Mouse (Mus musculus) NIH3T3 (cell line): Measurements from ENCODE around the gene Slc25a34.

Experiments used
- DNase-seq: peaks from one replicate; pipeline ENCODE4 v3.0.0-alpha.2; 2012; ENCODE audit warnings: low read depth

Slc25a34 gene

DNA sequence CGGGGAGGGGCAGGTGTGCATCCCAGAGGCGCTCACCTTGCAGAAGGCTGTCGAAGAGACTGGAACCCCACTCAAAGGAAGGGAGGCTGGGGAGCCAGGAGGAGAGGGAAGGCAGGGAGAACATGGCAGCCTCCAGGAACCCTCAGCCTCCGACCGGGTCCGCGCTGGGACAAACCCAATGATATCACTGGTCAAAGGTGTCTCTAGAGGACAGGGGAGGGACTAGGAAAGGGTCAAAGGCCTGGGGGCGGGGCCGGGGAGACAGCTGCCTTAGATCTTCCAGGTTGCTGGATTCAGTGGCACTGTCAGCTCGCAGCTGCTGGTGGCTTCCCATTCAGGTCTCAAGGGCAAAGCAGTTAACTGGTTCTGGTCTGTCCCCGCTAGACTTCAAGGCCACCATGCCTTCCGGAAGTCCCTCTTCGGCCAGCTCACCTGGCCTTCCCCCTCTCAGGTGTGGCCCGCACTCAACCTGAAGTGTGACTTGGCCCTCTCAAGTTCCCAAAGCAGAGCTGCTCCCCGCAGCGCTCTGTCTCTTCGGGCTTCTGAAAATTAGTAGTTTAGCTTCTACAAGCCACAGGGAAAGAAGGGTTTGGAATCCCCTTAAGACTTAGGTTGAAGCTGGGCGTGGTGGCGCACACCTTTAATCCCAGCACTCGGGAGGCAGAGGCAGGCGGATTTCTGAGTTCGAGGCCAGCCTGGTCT lies 5.6 kb downstream of the Slc25a34 start:
- DNase-seq = no peak

- no peak for DNase-seq
Measured at GRCm38 (mm10) chr4:141617299-141617698, 6.3 kb downstream of the Slc25a34 start.

DNA sequence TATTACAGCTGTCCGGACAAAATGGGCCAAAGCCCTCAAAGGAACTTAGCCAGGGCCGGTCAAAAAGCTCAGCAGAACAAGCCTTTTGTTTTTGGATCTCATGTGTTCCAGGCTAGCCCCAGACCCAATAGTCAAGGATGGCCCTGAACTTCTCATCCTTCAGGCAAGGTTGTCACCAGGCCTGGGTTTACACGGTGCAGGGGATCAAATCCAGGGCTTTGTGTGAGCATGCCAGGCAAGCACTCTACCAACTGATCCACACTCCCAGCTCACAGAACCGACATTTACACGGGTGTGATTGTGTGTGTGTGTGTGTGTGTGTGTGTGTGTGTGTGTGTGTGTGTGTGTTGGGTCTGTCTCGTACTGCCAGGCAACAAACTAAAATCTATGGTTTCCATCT lies 6.8 kb downstream of the Slc25a34 start:
- no peak for DNase-seq

GRCm38 (mm10) chr4:141614946-141615345 lies 8.7 kb downstream of the Slc25a34 start:
- no peak for DNase-seq

DNA sequence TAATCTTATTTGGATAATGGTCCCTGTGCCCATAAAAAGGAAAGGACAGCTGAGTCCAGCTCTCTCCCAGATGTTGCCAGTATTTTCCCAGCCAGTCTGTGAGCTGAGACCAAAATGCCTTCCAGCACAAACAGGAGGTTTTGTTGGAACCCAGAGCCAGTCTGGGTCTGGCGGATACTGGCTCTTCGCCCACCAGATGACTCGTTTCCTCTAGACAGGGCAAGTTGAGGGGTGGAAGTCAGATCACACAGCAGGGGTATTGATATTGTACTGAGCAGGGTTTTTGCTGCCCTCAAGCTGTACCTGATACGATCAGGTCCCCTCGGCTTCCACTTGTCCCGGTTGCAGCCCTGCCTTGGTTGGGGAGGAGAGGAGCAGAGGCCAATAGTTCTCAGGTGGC lies 14.1 kb downstream of the Slc25a34 start:
- peak; percentile 58 for DNase-seq

- DNase-seq = peak; percentile 52
Measured at GRCm38 (mm10) chr4:141605861-141606260, 17.8 kb downstream of the Slc25a34 start, which contains the start of gene Fblim1. TSS of gene Fblim1 (minus strand) at chr4:141606096.

- DNase-seq = no peak
Measured at GRCm38 (mm10) chr4:141605421-141605820, 18.2 kb downstream of the Slc25a34 start.

GRCm38 (mm10) chr4:141604493-141604892 lies 19.1 kb downstream of the Slc25a34 start:
- peak; percentile 84 for DNase-seq

- DNase-seq = peak; percentile 58
Measured at GRCm38 (mm10) chr4:141603921-141604320, 19.7 kb downstream of the Slc25a34 start.

- DNase-seq = no peak
Measured at GRCm38 (mm10) chr4:141602523-141603223, 20.9 kb downstream of the Slc25a34 start.

GRCm38 (mm10) chr4:141601148-141601862 lies 22.3 kb downstream of the Slc25a34 start:
- no peak for DNase-seq

- no peak for DNase-seq
Measured at GRCm38 (mm10) chr4:141600364-141600763, 23.3 kb downstream of the Slc25a34 start.

DNA sequence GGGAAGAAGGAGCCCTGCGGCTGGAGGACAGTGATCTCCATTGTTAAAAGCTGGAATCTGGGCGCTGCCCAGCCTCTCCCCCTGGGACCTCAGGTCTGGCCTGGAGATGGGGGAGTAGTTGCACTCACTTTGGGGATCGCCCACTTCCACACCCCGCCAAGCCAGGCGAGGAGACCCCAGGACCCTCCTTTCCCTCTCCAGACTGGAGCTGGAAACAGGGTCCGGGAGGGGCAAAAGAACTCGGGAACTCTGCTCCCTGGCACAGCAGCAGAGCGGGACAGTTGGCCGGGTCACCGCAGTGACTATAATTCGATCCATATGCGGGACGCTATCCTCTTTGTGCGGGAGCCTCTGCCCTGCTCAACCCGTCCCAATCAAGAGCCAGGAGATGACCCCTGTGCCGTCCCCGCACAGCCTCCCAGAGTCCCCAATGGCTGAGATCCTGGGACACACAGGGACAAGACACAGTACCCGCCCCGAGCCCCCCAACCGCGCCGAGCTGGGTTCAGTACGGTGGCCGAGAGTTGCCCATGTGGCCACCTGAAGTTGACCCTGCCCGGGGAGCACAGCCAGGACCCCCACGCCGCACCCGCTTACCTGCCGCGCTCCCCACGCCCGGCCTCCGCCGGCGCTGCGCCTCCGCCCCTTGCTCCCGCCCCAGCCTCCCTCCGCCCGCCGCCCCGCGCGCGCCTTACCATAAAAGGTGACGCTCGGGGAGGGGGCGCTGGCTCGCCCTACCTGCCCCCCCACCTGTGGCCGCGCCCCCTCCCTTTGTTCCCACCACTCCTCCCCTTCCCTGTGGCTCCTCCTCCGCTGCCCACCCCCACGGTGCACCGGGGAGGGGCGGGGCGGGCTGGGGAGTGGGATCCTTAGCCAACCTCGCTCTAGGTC lies 24.1 kb downstream of the Slc25a34 start:
- DNase-seq = peak; percentile 59

DNA sequence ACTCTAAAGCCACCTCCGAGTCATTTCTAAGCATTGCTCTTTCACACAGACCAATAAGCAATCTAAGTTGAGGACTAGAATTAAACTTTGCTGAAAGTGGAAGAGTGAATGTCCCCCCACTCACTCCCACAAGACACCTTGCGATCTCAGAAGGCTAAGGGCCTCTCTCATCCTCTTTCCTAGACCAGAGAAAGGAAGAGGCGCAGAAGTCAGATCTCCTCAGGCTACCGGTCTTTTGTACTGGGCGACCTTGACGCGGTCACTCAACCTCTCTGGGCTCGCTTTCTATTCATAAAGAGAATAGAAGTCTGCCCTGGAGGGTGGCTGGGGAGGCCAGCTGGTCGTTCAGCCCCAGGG lies 24.7 kb downstream of the Slc25a34 start:
- no peak for DNase-seq

DNA sequence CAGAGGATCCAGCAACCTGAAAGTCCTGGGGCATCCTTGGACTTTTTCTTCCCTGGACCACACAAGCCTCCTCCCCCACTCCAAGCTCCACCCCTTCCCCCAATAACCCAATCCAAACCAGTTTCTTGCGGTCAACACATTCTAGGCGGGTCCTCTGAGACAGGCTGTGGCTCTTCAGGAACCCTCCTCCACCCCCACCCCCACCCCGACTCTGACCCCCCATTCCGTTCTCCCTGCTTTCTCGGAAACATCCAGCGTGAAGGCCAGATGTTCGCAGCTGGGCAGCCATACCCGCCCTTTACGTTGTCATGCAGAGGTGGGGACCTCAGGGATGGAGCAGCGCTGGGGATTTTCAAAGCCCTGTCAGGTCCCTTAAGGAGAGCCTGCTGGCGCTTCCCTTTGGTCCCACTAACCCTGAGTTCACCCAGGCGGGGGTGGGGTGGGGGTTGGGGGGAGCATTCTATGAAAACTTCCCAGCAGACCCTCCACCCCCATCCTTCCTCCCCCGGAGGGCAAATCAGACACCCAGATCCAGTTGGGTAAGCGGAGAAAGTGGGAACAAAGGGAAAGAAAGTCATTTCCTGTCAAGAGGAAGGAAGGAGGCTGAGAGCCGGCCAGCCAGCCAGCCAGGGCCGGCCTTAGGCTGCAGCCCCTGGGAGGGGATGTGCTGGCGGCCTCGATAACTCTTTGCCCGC lies 25.3 kb downstream of the Slc25a34 start:
- DNase-seq = peak; percentile 85

- DNase-seq = no peak
Measured at GRCm38 (mm10) chr4:141596700-141597328, 26.8 kb downstream of the Slc25a34 start.

DNA sequence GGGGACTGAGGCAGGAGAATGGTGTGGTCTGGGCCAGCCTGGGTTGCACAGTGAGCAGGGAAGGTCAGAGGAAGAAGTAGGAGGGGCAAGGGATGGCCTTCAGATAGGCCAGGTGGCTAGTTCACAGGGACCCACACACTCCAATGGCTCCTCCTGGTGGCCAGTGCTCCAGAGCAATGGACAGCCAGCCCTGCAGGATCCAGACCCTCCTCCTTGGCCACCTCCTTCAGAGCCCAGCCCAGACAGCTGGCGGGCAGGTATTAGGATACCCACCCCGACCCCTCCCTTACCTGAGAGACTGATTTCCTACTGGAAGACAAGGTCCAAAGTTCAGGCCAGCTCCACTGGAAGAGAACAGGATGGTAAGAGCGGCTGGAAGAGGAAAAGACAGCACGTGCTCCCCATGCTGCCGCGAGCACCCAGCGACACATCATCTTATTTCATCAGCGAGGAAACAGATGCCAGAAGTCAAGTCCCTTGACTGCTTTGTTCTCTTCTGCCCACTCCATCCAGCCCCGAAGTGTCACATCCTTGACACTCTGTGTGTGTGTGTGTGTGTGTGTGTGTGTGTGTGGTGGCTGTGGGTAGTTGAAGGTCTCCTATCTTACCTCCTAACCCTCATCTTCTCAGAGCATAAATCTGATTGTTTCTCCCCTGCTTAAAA lies 27.9 kb downstream of the Slc25a34 start:
- DNase-seq = no peak

GRCm38 (mm10) chr4:141595138-141595537 lies 28.5 kb downstream of the Slc25a34 start:
- no peak for DNase-seq

GRCm38 (mm10) chr4:141591547-141591946 lies 32.1 kb downstream of the Slc25a34 start:
- peak; percentile 54 for DNase-seq

- no peak for DNase-seq
Measured at GRCm38 (mm10) chr4:141583919-141584318, 39.7 kb downstream of the Slc25a34 start.
